Mouse (Mus musculus): ENCODE results near the gene Nhs.
"Not testable (repeated sequence)": the region's sequence is repeated elsewhere in the genome, so short reads cannot be mapped to it uniquely, and the experiment has no call there.

Gene Nhs

GRCm38 (mm10) chrX:161943098-161943680 lies 216.3 kb downstream of the Nhs start:
- no peak for DNase-seq (ENCODE audit: low spot score in 2 of 2)

- no peak for DNase-seq (ENCODE audit: low spot score in 2 of 2)
These were observed 218.8 kb downstream of the Nhs start for GRCm38 (mm10) chrX:161940696-161941095.

DNA sequence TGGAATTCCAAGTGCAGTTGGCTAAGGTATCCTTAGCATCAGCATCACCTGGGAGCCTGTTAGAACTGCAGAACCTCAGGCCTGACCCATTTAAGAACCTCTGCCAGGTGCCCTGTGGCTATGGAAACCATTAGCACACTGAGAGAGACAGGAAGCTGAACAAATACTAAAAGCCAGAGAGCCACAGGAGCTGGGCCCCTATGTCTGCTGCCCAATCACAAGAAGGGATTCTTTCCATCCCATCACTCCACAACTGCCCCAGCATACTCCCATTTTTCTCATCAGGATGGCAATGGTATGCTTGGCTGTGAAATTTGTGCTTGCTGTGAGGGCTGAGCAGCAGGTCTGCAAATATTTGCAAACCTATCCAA lies 232.9 kb downstream of the Nhs start:
- no peak for DNase-seq (ENCODE audit: low spot score in 2 of 2)

- no peak for DNase-seq (ENCODE audit: low spot score in 2 of 2)
These were observed 233.4 kb downstream of the Nhs start for GRCm38 (mm10) chrX:161925973-161926682.

GRCm38 (mm10) chrX:161922655-161923054 lies 236.9 kb downstream of the Nhs start:
- DNase-seq (ENCODE audit: low spot score in 2 of 2): no peak

GRCm38 (mm10) chrX:161921581-161921980 lies 237.9 kb downstream of the Nhs start:
- no peak for DNase-seq (ENCODE audit: low spot score in 2 of 2)

- DNase-seq (ENCODE audit: low spot score in 2 of 2): no peak
These were observed 249.6 kb downstream of the Nhs start for GRCm38 (mm10) chrX:161909963-161910362.

GRCm38 (mm10) chrX:161908652-161909403 lies 250.7 kb downstream of the Nhs start:
- DNase-seq (ENCODE audit: low spot score in 2 of 2): peak in 1 of 2 experiments; percentile 14

DNA sequence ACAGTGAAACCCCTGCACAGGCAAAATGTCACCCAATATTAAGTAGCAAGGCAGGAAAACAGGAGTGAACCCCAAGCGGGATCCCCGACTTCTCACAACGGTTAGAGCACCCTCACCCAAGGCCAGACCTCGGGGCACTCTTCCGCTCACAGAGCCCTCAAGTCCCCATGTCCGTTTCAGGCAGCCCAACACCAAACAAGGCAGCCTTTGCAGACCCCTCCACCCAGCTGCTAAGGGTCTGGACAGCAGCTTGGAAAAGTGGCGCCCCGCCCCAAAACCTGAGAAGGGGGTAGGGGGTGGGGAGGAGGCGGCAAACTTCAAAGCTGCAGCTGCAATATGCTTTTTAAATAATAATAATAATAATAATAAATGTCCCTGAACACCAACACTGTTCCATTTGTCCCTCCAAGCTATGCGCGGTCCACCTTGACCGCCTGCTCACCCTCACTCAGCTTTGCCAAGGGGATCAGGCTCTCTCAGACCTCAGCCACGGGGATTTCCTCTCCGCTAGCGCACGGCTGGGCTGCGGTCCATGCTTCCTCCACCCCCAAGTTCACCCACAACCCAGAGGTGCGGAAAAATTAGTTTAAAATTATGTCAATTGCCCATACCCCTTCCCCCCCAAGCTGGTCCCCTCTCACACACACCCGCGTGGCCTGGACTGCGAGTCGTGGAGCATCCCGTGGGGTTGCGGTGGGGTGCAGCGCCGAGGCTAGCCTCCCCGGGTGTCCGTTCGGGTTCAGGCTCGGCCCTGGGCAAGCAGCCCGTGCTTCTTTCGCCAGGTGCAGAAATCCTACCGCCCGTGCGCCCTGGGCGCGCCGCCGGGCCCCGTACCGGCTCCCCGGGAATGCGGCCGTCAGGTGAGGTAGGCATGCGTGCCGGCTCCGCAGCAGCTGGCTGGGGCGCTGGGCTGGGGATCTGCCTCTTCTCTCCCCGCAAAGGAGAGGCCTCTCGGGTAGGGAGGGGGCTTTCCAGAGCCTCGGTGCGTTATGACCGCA lies 251.6 kb downstream of the Nhs start:
- no peak for DNase-seq (ENCODE audit: low spot score in 2 of 2)

- DNase-seq (ENCODE audit: low spot score in 2 of 2): no peak
These were observed 265.1 kb downstream of the Nhs start for GRCm38 (mm10) chrX:161894442-161894841.

DNA sequence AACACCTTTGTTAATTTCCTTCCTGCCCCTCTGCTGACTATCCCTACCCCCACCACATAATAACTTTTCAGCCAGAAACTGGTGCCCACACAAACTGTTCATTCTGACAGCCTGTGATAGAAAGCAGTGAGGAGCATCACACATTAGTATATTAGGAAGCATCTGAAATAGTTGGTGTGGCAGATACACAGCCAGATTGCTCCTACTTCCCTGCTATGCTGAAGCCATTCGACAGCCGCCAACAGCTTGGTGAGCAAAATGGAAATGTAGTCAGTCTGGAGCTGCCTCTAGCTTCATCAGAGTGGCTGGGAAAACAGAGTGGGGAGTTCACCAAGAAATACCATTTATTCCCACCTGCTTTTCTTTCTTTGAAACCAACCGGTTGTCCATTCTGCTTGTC lies 275.9 kb downstream of the Nhs start:
- DNase-seq (ENCODE audit: low spot score in 2 of 2): no peak

DNA sequence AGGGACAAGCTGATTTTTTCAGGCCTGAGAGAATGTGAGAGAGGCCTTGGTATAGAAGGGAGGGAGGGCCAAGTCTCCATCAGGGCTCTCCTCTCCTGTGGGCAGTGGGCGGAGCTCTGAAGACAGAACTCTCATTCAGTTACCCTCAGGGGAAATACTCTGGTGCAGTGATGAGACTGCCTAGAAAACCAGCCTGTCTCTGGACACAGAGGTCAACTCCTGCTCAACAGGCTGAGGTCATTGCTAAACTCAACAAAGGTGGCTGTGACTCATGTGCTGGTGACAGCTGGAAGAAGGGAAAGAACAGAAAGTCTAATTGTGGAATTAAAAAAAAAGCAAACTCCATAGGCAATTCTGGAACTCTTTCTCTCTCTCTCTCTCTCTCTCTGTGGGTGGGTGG lies 282.4 kb downstream of the Nhs start:
- DNase-seq (ENCODE audit: low spot score in 2 of 2): no peak

- no peak for DNase-seq (ENCODE audit: low spot score in 2 of 2)
These were observed 286.0 kb downstream of the Nhs start for GRCm38 (mm10) chrX:161873511-161873910.

- no peak for DNase-seq (ENCODE audit: low spot score in 2 of 2)
These were observed 288.2 kb downstream of the Nhs start for GRCm38 (mm10) chrX:161871306-161871705.

GRCm38 (mm10) chrX:161855630-161856029 lies 303.9 kb downstream of the Nhs start:
- no peak for DNase-seq (ENCODE audit: low spot score in 2 of 2)

DNA sequence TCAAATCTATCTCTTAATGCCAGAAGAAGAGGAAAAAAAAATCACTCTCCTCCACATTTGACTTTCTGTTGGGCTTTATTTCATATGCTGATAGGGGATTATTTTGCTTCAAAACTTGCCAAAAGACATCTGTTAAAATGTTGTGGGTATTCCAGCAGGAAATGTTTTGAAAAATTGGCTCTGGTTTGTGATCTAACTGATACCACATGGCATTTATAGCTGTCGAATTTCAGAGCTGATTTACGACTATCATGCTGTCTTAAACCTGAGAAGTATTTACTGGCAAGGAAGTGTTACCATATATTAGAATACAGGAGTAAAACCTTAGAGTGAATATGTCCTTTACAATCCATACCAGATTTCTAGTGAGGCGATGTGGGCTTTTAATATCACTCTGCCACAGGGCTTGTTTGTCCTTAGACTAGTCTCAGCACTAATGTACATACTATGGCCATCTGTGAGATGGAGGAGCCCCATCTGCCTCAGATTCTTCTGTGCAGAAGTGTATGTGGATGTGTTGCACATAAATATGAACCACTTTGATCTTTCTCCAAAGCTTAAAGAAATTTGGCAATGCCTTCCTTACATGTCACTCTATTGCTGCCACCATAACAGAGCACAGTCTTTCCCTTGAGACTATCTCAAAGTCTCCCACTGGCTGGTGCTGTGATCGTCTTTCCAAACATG lies 305.8 kb downstream of the Nhs start:
- DNase-seq (ENCODE audit: low spot score in 2 of 2): no peak

GRCm38 (mm10) chrX:161826186-161826585 lies 333.3 kb downstream of the Nhs start:
- not testable (repeated sequence) for DNase-seq (ENCODE audit: low spot score in 2 of 2)

GRCm38 (mm10) chrX:161790182-161790581 lies 369.3 kb downstream of the Nhs start:
- DNase-seq (ENCODE audit: low spot score in 2 of 2): no peak
